Mouse (Mus musculus) adrenal gland (tissue): ENCODE measurements around the gene Pcnx2.

Experiments used
- intact Hi-C: fragments of 180-260 bp; cut with DNase I; formaldehyde crosslinking; loops from one replicate; pipeline ENCODE4 v1.15.1; 2025

Gene Pcnx2

DNA sequence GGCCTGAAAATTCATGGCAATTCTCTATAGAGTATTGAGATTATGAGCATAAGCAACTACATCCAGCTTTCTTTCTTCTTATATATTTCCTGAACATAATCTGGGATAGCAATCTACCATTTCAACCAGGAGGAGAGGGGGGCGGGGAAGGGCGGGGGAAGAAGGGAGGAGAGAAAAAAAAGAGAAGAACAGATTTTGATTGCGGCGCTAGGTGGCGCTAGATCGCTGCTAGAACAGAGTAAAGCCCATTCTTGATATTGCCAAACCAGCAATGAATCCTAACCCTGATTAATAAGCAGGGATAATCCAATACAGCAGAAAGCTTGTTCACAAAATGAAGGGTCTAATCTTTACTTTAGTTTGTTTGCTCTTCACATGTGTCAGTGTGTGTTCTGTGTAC, 782 bp upstream of the Pcnx2 start:
- intact Hi-C loops: no loop called here

DNA sequence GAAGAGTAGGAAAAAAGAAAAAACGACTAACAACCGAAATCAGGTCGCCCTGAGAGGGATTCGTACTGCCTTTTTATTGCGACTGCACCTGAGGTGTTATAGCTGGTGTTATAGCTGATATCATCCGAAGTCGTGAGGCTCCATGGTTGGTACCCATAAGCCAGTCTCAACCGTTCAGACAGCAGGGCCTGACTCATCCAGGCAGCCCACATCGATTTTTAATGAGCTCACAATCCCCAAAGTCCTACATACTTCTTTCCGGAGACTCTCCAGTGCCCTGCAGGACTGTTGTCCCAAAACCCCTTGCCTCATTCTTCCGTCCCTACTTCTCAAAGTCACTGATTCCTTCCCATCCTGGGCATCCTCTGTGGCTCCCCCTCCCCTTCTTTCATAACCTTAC, 729 bp downstream of the Pcnx2 start:
- intact Hi-C loops: no loop called here

- intact Hi-C loops: no loop called here
These were observed 8.2 kb downstream of the Pcnx2 start for GRCm38 (mm10) chr8:125889920-125890319.

- intact Hi-C loops: no loop called here
These were observed 10.6 kb downstream of the Pcnx2 start for GRCm38 (mm10) chr8:125887549-125887948.

- intact Hi-C loops: no loop called here
These were observed 17.7 kb downstream of the Pcnx2 start for GRCm38 (mm10) chr8:125880447-125880846.

GRCm38 (mm10) chr8:125873250-125873534, 24.9 kb downstream of the Pcnx2 start:
- intact Hi-C loops: loop anchor here (5.0 to 10.0 kb wide), 3 partner anchors 408 to 821 kb away; partner anchors contain the start of gene Disc1

DNA sequence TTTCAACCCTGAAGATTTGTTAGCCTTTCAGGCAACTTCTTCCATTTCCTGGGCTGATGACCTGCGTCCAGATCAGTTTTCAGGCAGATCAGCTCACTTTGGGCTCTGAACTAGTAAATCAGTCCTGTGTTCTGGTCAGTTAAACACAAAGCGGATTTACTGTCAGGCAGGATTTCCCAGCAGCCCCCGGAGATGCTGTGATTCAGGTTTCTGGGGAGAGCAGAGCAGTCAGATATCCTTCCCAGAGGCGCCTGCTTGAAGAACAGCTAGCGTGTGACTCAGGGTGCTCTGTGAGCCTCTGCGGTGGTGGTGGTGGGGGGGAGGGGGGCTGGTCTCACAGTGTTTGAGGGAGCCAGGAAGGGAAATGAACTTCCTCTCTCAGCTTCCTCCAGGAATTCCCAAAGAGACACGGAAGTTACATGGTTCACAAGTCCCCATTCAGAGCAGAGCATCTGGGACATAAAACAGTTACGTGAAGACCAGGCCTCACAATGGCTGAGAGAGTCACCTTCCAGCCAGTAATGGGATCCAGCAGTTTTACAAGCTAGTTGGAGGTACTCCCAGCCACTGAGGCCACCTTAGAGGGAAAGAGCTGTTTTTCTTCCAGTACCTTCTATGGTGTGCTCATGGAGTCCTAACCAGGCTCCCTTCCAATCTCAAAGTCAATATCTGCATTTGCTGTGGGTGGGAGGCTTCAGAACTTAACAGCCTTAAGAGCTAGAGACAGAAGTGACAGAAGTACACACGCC, 25.4 kb downstream of the Pcnx2 start:
- intact Hi-C loops: loop anchor here (5.0 to 10.0 kb wide), 3 partner anchors 408 to 820 kb away; partner anchors contain the start of gene Disc1

- intact Hi-C loops: loop anchor here (5.0 to 10.0 kb wide), 3 partner anchors 406 to 819 kb away; partner anchors contain the start of gene Disc1
These were observed 27.2 kb downstream of the Pcnx2 start for GRCm38 (mm10) chr8:125870821-125871321.

DNA sequence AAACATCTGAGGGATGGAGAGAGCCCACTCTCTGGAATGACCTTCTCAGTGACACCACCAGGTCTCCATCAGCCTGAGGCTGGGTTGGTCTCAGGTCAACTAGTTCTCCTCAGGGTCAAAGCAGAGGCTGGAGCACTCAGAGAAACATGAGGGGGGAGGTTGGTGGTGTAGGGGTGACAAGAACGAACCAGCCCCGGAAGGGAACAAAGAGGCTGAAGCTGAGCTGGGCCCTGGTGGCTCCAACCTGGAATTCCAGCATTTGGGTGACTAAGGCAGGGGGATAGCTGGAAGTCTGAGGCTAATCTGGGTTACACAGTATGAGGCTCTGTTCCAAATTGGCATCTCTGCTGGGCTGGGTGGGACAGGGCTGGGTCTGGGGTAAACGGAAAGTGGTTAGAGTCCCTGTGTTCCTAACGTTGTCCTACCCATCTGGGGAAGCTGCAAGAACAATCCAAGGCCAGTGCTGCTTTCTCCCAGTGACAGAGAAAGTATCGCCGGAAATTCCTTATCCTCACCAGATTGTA, 27.9 kb downstream of the Pcnx2 start:
- intact Hi-C loops: loop anchor here (5.0 to 10.0 kb wide), 3 partner anchors 405 to 818 kb away; partner anchors contain the start of gene Disc1

GRCm38 (mm10) chr8:125869739-125870138, 28.4 kb downstream of the Pcnx2 start:
- intact Hi-C loops: loop anchor here (5.0 to 10.0 kb wide), 3 partner anchors 405 to 817 kb away; partner anchors contain the start of gene Disc1

DNA sequence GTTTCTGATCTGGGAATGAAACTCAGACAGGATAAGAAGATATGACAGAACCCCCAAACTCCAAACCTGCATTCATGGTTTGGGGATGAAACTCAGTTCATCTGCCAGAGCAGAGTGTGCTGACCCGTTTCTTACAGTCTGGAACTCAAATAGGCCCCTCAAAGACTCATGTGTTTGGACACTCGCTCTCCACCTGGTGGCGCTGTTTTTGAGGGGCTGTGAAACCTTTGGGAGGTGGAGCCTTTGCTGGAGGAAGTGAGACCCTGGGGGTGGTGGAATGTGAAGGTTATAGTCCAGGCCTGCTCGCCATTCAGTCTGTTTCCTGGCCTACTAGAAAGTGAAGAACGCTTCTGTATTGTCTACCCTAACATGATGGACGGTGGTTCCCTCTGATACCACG, 29.6 kb downstream of the Pcnx2 start:
- intact Hi-C loops: no loop called here

DNA sequence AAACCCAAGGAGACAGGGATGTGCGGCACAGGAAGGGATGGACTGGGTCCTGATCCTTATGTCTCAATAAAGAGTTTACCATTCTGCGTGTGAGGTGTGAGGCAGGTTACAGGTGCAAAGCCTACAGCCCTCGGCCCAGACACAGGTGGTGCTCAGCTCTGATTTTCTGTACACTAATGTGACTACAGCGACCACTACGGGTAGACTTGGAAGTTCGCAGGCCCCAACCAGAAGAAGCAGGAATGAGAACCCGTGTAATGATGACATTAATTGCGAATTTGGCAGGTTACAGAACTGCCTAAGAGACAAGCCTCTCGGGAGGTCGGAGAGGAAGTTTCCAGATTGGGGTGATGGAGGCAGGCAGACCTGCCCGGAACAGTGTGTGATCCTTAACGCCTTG, 32.0 kb downstream of the Pcnx2 start:
- intact Hi-C loops: no loop called here

DNA sequence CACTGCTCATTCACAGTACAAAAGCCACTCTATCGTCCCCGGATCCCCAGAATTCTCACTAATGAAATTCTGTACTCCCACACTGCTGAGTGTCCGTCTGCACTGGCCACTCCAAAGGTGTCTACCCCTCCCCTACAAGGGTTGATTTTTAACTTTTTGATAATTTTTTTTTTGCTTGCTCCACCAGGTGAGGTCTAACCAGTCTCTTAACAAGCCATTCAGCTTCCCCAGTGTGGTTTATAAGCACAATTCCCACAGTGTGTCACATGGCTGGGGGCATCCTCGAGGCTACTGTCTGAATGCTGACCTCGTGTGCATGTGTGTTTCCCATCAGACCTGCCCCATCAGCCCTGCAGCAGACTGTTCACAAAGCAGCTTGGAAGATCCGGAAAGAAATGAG, 40.9 kb downstream of the Pcnx2 start:
- intact Hi-C loops: no loop called here

- intact Hi-C loops: no loop called here
These were observed 42.0 kb downstream of the Pcnx2 start for GRCm38 (mm10) chr8:125856160-125856559.

- intact Hi-C loops: no loop called here
These were observed 43.7 kb downstream of the Pcnx2 start for GRCm38 (mm10) chr8:125854379-125854778.

GRCm38 (mm10) chr8:125853300-125853699, 44.8 kb downstream of the Pcnx2 start:
- intact Hi-C loops: no loop called here

DNA sequence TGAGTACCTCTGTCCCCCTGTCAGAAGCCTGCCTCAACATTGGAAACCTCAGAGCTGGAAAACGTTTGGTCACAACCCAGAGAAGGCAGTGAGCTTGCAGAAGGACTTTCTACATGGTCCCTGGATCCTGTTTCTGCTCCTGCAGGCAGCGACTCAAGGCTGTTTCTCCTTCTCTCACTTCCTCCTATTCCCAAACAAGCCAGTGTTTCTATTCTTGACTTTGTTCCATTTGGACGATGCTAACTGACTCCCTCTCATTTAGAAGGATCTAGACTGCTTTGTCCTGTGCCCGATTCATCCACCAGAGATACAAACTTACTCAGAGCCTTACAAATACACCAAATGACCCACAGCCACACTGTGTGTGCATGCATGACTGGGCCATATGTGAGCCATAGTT, 48.9 kb downstream of the Pcnx2 start:
- intact Hi-C loops: no loop called here

DNA sequence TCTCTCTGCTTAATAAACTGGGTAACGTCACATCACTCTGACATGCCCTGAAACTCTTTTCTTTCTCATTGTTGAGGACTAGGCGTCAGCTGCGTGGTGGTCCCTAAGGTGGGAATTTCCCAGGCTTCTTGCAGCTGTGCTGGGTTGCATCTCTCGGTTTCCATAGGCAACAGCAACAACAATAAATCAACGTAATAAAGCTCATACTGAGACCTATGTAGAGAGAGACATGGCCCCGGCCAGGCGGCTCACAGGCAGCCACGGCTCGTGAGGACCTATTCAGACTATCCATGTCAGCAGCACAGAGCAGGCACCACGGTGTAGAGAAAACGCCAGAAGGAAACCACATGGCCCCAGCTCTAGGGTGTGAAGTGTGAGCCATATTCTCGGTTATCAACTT, 50.3 kb downstream of the Pcnx2 start:
- intact Hi-C loops: no loop called here

- intact Hi-C loops: no loop called here
These were observed 52.8 kb downstream of the Pcnx2 start for GRCm38 (mm10) chr8:125845281-125845680.

DNA sequence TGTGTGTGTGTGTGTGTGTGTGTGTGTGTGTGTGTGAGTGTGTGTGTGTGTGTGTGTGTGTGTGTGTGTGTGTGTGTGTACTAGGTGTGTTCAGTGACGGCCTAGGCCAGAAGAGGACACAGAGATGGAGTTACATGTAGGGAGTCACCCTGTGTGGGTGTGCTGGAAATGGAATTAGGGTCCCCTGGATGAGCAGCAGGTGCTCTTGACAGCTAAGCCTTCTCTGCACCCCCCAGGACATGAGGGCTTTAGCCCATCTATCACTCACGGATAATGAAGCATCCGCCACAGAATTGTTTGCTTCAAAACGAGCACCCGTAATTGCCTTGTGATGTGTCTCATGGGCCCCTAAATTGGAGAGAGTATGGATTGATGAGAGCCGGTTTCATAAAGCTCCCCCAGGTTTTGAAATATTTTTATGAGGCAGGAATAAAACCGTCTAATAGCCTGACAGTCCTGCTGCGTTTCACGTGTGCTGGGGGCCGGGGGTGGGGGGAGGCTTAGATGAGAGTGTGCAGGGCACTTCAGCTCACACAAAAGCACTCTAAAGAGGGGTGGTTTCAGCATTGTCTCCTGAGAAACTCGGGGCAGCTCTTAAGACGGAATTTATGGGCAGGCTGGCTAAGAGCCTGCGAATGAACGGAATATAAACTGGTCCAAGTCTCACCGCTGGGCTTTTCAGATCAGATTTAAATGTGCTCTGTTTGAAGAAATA, 54.8 kb downstream of the Pcnx2 start:
- intact Hi-C loops: no loop called here

GRCm38 (mm10) chr8:125842158-125842557, 56.0 kb downstream of the Pcnx2 start:
- intact Hi-C loops: no loop called here

- intact Hi-C loops: no loop called here
These were observed 73.4 kb downstream of the Pcnx2 start for GRCm38 (mm10) chr8:125824688-125825087.
